Mouse (Mus musculus) adrenal gland, adult 8-10 months (tissue): ENCODE results near the gene Rps2. TPM values are rescaled to one million over a fixed set of nuclear protein-coding genes. Genes with fewer than 3 reads are reported as not detected.
A peak's percentile ranks its signal among the peaks of the same experiment; 100 is the strongest.
"Not testable (repeated sequence)": the region's sequence is repeated elsewhere in the genome, so short reads cannot be mapped to it uniquely, and the experiment has no call there.

Experiments
- DNase-seq: peaks from one replicate; pipeline ENCODE4 v3.0.0; 2022
- total RNA-seq, 4 experiments: library from RNA; stranded (reverse); gene quantifications; 2 replicates each; pipeline ENCODE4 v1.2.4; 2022

The Rps2 gene
- total RNA-seq, 4 experiments from 2014 or later = 571 to 651 (median 615) TPM

GRCm38 (mm10) chr17:24706982-24707800 lies 10.7 kb upstream of the Rps2 start, which contains the start of gene Tbl3:
Gene Tbl3 (minus strand): TSS chr17:24707660.
- DNase-seq = peak; percentile 88

DNA sequence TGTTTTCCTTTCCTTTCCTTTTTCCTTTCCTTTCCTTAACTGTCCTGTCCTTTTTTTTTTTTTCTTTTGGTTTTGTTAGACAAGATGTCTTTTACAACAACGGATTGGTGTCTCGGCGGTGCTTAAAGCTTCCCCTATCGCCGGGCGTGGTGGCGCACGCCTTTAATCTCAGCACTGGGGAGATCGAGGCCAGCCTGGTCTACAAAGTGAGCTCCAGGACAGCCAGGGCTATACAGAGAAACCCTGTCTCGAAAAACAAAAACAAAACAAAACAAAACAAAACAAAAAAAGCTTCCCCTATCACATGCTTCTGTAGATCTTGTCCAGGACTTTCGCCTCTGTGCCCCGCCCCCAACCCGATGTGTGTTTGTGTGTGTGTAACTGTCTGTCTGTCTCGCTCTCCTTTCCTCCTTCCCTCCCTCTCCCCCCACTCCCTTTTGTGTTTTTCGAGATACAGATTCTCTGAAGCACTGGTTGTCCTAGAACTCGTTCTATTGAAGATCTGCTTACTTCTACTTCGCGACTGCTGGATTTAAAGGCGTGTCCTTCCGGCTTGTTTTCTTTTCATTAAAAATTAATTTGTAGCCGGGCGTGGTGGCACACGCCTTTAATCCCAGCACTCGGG lies 10.0 kb upstream of the Rps2 start:
- DNase-seq = no peak

- DNase-seq = no peak
These were observed 9.3 kb upstream of the Rps2 start for GRCm38 (mm10) chr17:24708646-24709045.

DNA sequence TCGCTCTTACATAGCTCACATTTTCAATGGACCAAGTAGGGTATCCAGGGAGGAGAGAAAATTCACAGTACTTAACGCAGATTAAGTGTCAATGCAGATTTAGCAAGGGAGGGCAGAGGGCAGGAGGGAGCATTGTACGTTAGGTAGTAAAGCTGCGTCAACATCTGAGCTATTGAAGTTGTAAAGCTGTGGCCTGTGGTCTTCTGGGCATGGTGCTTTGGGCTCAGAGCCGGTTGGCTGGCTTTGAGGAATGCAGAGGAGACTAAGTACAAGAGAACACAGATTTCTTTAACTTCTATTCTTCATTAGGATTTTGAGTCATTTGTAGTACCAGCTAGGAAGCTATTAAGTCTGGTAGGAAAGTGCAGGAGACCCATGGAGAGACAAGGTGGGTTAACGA lies 2.4 kb upstream of the Rps2 start:
- no peak for DNase-seq

GRCm38 (mm10) chr17:24716166-24716682 lies 1.7 kb upstream of the Rps2 start:
- DNase-seq = no peak

DNA sequence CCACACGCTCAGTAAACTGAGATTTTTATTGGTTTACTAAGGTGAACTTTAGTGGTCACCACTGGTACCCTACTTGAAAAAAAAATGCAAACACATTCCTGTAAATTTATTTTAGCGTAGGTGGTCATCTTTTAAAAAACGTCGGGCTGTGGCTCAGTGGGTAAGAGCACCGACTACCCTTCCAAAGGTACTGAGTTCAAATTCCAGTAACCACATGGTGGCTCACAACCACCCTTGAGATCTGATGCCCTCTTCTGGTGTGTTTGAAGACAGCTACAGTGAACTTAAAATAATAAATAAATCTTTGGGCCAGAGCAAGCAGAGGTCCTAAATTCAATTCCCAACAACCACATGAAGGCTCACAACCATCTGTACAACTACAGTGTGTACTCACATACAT lies 1.0 kb downstream of the Rps2 start:
- DNase-seq = not testable (repeated sequence)

GRCm38 (mm10) chr17:24719494-24720222 lies 1.7 kb downstream of the Rps2 start:
- peak; percentile 98 for DNase-seq

GRCm38 (mm10) chr17:24720616-24721015 lies 2.7 kb downstream of the Rps2 start:
- not testable (repeated sequence) for DNase-seq

DNA sequence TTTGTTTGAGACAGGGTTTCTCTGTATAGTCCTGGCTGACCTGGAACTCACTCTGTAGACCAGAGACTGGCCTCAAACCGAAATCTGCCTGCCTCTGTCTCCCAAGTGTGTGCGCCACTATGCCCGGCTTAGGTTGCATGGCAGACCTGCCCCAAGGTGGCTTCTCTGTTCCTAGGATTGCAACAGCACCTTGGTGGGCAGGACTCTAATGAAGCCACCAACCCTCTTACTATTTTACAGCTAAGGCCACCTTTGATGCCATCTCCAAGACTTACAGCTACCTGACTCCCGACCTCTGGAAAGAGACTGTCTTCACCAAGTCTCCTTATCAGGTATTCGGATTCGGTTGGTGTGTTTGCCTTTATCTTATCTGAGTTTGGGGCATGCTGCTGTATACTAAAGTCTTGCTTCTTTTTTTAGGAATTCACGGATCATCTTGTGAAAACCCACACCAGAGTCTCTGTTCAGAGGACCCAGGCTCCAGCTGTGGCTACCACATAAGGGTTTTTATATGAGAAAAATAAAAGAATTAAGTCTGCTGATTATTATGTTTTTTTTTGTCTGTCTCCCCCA lies 3.6 kb downstream of the Rps2 start:
- DNase-seq = not testable (repeated sequence)

GRCm38 (mm10) chr17:24722220-24722924 lies 4.5 kb downstream of the Rps2 start:
- no peak for DNase-seq

DNA sequence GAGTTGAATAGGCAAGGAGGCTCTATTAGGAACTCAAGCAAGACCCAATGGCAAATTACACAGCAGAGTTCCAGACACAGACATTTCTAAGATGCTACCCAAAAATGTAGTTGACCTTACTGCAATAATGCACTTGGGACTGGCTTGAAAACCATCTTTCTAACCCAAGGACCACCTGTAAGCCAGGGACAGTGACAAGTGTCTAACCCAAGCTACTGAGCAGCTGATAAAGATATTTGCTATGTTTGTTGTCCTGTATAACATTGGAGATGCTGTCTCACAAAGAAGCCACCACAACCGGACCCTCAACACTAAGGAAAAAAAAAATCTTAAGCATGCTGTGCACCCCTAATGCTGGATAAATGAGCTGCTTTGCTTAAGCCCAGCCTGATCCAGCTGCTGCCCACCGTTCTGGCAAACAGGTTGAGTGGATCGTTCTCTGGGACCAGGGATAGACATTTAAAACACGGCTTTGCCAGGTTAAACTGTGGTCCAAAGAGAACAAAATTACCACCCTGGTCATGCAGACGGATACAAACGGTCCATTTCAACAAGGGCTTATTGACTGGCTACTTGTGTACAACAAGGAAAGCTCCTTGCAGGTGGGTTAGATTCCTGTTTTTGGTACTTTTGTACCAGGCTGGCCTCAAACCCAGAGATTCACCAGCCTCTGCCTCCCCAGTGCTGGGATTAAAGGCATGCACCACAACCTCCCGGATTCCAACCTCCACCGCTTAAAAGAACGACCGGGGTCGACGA lies 5.4 kb downstream of the Rps2 start:
- no peak for DNase-seq

GRCm38 (mm10) chr17:24723881-24724180 lies 5.9 kb downstream of the Rps2 start:
- DNase-seq = no peak

GRCm38 (mm10) chr17:24724184-24724583 lies 6.3 kb downstream of the Rps2 start, which contains the start of gene Ndufb10:
Gene Ndufb10 (minus strand): TSS chr17:24724478.
- peak; percentile 93 for DNase-seq

DNA sequence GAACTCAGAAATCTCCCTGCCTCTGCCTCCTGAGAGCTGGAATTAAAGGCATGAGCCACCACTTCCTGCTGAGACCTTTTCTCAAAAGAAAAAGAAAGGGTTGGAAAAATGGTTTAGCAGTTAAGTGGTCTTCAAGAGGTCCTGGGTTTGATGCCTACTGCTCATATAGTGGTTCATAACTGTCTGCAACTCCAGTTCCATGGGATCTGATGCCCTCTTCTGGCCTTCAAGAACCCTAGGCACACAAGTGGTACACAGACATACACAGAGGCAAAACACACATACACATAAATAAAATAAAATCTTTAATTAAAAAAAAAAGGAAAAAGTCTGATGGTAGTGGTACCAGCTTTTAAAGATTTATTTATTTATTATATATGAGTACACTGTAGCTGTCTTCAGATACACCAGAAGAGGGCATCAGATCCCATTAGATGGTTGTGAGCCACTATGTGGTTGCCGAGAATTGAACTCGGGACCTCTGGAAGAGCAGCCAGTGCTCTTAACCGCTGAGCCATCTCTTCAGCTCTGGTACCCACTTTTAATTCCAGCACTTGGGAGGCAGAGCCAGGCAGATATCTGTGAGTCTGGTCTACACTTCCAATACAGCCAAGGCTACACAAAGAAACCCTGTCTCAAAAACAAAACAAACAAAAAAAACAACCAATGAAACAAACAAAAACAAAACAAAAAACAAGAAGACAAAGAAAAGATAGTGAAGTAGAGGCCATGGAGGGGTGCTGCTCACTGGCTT lies 7.9 kb downstream of the Rps2 start:
- no peak for DNase-seq

- no peak for DNase-seq
These were observed 9.7 kb downstream of the Rps2 start, which contains the start of gene Rpl3l for GRCm38 (mm10) chr17:24727618-24728017. Gene Rpl3l (plus strand): TSS chr17:24727820.

DNA sequence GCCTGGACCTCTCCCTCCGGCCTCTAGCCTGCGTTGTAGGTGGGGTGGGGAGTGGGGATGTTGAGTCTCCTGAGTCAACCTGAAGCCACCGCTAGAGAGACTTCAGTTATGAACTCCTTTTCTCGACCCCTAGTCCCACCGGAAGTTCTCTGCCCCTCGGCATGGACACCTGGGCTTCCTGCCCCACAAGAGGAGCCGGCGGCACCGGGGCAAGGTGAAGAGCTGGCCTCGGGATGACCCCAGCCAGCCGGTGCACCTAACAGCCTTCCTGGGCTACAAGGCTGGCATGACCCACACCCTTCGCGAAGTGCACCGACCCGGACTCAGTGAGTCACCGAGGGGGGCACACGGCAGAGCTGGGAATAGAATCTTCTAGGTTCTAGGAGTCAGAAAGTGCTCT lies 10.3 kb downstream of the Rps2 start:
- no peak for DNase-seq

DNA sequence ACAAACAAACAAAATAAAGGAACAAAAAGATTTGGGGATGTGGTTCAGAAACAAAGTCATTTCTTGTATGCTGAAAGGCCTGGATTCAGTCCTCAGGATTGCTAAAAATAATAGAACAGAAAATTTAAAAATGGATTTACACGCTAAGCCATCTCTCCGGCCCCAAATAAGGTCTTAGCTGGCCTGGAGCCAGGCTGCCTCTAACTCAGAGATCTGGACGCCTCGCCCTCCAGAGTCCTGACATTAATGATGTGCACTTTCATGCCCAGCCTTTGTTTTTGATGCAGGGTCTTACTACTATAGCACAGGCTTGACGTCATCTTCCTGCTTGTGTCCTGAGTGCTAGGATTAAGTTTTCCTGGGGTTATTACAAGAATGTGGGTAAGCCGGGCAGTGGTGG lies 11.2 kb downstream of the Rps2 start:
- no peak for DNase-seq

GRCm38 (mm10) chr17:24730787-24731186 lies 12.9 kb downstream of the Rps2 start:
- no peak for DNase-seq

- no peak for DNase-seq
These were observed 14.5 kb downstream of the Rps2 start for GRCm38 (mm10) chr17:24732233-24732935.
